Mouse (Mus musculus) frontal cortex, postnatal 10 days (tissue): ENCODE results near the gene Plekhb1.
A peak's percentile ranks its signal among the peaks of the same experiment; 100 is the strongest.

ENCODE experiments used
- DNase-seq, 2 experiments: peaks; one replicate each; pipeline ENCODE4 v3.0.0; 2022; ENCODE audit warnings: low spot score in 2 of 2, mixed read lengths in 1 of 2

Plekhb1 gene

DNA sequence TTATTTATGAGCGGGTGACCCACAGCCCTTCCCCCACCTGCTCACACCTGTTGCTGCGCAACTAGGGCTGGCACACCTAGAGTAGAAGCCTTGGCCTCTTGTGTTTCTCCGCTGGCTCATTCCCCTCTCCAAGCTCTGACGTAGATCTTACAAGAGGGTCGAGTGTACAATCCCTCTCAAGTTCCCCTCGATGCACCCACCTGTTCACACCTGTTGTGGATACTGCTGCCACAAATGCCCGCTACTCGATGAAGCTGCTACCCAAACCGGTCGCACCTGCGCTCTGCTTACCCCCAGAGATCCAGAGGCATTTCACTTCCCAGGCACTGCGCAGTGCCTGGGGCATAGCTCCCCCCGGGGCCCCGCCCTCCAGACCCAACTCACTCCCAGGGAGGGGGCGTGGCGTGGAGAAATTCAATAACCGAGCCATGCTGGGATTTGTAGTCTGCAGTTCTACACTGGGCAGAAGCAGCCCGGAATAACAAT is 4.1 kb downstream of the Plekhb1 start:
- no peak for DNase-seq

DNA sequence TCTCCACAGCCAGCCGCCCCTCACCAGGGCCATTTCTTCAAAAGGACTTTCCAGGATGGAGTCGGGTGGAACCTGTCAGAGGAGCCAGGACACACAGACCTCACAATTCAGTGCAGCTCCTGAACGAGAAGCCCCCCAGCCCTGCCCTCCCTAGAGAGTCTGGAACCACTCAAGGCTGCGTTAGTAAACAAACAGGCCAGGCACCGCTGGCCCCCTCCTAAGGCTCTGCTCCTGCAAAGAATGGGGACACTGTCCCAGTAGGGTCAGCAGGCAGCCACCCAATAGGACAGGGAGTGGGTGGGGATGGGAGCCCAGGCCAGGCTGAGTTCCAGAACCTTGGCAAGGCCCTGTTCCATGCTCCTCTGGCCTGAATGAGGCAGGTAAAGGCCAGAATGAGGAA is 5.5 kb downstream of the Plekhb1 start:
- no peak for DNase-seq

DNA sequence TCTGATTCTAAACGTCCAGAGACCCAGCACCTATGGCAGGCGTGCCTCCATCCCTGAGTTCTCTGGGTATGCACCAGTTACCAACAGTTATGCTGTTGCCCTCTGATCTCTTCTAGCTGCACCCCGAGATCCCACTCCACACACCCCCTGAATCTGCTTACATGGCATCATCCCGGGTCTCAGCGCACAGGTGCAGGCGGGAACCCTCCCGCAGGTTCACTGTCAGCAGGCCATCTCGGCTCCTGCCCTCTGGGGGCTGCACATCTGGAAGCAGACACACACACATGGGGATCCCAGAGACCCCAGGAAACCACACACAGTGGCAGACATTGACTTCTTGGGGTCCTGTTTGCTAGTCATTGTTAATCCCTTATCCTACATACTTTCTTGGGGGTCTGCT is 7.8 kb downstream of the Plekhb1 start:
- DNase-seq: no peak

DNA sequence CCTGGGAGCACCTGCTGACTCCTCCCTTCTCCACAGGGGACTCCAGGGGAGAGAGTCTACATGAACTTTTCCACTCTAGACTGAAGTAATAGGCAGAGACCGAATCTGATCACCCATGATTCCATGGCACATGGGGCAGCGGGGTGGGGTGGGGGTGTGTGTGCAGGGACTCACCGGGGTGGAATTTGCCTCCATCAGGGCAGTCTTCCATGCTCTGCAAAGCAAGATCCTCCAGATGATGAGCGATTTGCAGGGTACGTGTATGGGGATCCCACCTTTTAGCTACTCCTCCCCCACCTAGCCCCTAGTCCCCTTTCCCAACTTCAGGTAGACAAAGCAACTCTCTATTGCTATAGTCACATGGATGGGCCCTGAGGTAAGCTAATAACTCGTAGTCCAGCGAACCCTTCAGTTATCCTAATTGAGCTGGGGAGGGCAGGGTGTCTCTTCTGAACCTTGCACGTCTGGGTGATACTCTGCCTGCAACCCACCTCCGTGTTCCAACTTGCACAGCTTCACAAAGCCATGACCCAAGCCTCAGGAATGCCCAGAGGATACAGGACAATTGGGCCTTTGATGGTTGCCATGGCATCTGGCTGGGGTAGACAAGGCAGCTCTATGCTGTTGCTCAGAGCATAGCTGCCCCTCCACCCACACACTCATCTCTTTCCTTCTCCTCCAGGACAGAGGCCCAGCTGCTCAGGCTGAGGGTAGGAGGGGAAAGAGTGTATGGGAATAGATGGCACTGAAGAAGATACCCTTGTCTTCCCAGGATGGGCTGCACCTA is 8.5 kb downstream of the Plekhb1 start:
- DNase-seq: peak; percentile 52 to 74

GRCm38 (mm10) chr7:100651011-100651410 is 11.2 kb downstream of the Plekhb1 start:
- DNase-seq: no peak

DNA sequence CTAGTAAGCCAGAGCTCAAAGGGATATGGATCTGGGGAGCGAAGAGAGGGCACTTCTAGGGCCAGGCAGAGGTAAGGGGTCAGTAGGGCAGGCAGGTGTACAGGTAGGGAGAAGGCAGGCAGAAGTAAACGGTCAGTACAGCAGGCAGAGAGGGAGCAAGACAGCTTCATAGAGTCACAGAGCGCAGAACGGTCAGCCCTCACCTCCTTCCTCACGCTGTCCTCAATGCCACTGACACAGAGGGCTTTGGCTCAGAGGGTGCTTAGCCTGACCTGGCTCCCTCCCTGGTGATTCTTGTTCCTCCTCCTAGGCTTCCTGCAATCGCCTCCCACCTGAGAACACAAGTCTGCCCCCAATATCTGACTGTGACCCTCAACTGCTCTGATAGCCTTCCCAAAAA is 11.8 kb downstream of the Plekhb1 start:
- DNase-seq: peak in 1 of 2 experiments; percentile 4

GRCm38 (mm10) chr7:100649826-100650225 is 12.4 kb downstream of the Plekhb1 start:
- DNase-seq: no peak

- no peak for DNase-seq
Measured at GRCm38 (mm10) chr7:100649095-100649494, 13.1 kb downstream of the Plekhb1 start.

- peak; percentile 51 to 68 for DNase-seq
Measured at GRCm38 (mm10) chr7:100645147-100645546, 17.1 kb downstream of the Plekhb1 start.

DNA sequence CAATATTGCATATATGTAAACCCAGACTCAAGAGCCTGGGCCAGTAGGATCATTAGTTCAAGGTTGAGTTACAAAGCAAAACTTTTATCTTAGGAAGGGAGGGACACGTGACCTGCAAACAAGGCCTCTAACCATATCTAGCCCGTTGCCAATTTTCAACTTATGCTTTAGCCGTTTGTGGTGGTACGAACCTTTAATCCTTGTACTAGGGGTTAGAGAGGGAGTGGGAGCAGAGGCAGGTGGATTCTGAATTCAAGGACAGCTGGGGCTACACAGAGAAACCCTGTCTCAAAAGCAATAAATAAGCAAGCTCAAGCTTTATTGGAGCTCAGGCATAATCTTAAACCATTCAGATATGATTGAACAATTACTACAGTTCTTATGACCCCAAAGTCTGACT is 19.8 kb downstream of the Plekhb1 start:
- DNase-seq: no peak

- DNase-seq: no peak
Measured at GRCm38 (mm10) chr7:100637657-100638056, 24.6 kb downstream of the Plekhb1 start.

GRCm38 (mm10) chr7:100624538-100624937 is 37.7 kb downstream of the Plekhb1 start:
- DNase-seq: no peak

DNA sequence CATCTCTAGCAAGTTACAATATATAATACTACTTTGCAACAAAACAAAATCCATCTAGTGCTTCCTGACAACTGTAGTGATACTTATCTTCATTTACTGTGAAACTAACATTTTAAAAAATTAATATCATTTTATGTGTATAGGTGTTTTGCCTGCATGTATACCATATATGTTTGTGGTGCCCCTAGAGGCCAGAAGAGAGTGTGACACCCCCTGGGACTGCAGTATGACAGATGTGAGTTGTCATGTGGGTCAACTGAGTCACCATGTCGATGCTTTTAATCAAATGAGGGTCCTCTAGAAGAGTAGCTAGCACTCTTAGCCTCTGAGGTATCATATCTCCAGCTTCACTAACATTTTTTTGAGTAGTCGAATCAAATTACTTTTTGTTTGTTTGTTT is 39.9 kb downstream of the Plekhb1 start:
- DNase-seq: no peak

DNA sequence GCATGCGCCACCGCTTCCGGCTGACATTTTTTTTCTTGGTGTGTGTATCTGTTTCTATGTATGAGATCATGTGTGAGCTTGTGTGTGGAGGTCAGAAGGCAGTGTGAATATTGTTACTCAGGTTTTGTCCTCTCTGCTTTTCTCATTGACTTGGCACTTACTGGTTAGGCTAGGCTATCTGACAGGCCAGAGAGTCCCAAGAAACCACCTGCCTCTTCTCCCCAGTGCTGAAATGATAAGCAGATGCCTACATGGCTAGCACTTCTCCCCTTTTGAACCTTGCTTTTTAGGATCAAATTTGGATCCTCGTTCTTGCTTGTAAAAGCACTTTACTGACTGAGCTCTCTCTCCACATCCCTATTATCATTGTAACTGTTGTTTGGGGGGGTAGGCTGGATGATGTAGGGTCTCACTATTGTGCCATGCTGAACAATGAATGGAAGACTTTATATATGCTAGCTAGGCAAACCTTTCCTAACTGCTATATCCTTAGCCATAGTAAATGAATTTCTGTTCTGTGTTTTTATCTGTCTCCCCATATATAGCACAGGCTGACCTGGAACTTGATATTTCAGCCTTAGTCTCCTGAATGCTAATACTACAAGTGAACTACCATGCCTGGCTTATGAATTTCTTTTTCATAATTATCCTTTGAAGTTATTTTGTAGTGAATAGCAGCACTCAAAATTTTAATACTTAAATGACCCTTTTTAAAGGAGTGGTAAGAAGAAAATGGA is 45.9 kb downstream of the Plekhb1 start:
- DNase-seq: no peak

- no peak for DNase-seq
Measured at GRCm38 (mm10) chr7:100608910-100609309, 53.3 kb downstream of the Plekhb1 start.

DNA sequence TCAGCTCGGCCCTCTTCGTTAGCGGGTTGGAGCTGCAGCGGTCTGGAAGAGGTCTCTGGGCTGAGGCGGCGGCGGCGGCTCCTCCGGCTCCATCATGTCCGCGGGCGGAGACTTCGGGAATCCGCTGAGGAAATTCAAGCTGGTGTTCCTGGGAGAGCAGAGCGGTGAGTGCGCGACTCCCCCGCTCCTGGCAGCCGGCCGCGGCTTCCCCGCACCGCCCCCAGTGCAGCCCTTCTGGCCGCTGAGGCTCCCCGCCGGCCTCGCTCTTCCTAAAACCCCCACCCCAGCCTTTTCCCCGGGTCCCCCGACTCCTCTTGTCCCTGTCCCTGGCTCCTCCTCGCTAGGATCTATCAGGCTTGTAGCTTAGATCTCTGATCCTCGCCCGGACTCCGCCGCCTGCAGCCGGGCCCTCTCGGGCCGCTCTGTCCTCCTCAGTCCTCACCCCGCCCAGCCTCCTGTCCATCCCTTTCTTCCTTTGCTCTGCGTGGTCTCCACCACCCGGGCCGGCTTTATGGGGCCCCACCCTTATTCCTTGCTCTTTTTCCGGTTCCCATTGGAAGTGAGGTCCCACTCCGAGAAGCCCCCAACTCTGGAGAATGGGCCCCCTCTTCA is 54.0 kb downstream of the Plekhb1 start, which contains the start of gene Mrpl48:
Gene Mrpl48, minus strand, starts transcription at position 172 of the 612 bp plus-strand sequence.
- DNase-seq: peak; percentile 53 to 64

GRCm38 (mm10) chr7:100607214-100608129 is 54.7 kb downstream of the Plekhb1 start, which contains the start of gene Rab6a:
Gene Rab6a (plus strand): TSS chr7:100607410.
- peak; percentile 97 to 98 for DNase-seq

GRCm38 (mm10) chr7:100600211-100600610 is 62.0 kb downstream of the Plekhb1 start:
- no peak for DNase-seq

- DNase-seq: no peak
Measured at GRCm38 (mm10) chr7:100593349-100593748, 68.9 kb downstream of the Plekhb1 start.
